Mouse (Mus musculus): ENCODE measurements around the gene Tnfrsf21.

The Tnfrsf21 gene

GRCm38 (mm10) chr17:43016371-43017331 lies at the start of gene Tnfrsf21:
Gene Tnfrsf21 (plus strand): TSS chr17:43016555.
- peak; percentile 94 for DNase-seq (ENCODE audit: low read depth, low spot score)

DNA sequence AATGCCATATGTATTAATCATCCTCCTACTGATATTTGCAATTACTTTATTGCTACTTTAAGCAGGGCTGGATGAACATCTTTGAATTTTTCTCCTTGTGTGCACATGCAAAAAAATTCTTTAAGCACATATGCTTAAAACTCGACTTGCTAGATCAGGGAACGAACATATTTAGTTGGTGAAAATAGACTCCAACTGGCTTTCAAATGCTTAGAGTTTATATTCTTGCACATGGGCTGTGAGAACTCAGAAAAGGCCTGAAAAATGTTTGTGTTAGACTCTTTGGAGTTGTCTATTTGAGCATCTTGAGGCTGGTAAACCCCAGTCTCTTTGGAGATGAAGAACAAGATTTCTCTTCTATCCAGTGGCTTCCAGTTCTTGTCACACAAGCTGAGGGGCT lies 48.2 kb upstream of the Tnfrsf21 start:
- DNase-seq (ENCODE audit: low read depth, low spot score) = no peak

GRCm38 (mm10) chr17:42975312-42975996 lies 40.9 kb upstream of the Tnfrsf21 start:
- no peak for DNase-seq (ENCODE audit: low read depth, low spot score)

DNA sequence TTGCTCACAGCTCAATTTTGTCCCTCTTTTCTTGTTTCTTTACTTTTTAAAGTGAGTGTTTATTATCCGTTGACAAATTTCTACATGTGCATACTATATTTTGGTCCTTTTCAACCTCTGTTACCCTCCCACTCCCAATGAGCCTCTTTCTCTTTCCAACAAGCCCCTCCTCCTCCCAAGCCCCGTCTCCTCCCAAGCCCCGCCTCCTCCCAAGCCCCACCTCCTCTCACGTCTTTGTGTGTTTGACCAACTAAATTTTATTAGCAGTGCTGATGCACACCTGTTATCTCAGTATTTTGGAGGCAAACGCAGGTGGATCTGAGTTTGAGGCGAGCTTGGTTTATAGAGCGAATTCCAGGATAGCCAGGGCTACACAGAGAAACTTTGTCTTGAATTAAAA lies 38.6 kb upstream of the Tnfrsf21 start:
- DNase-seq (ENCODE audit: low read depth, low spot score) = peak; percentile 48

GRCm38 (mm10) chr17:42978345-42978744 lies 38.0 kb upstream of the Tnfrsf21 start:
- no peak for DNase-seq (ENCODE audit: low read depth, low spot score)

GRCm38 (mm10) chr17:42981806-42982205 lies 34.5 kb upstream of the Tnfrsf21 start:
- no peak for DNase-seq (ENCODE audit: low read depth, low spot score)

DNA sequence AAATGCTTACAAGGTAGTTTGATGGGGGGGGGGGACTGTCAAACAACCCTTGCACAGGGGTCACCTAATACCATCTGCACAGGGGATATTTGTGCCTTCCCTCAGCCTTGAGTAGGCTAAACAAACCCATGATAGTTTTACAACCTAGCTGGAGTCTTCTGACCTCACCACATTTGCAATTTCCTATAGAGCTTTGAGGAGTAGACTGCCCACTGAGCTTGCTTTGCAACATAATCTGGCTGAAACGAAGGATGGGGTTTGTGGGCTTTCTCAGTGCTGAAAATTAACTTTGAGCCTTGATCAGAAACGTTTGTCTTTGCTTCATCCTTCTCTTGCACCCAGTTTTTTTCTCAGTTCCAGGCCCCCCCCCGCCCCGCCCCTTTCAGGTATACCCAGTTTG lies 33.8 kb upstream of the Tnfrsf21 start:
- DNase-seq (ENCODE audit: low read depth, low spot score) = peak; percentile 41

GRCm38 (mm10) chr17:42985837-42986589 lies 30.3 kb upstream of the Tnfrsf21 start:
- DNase-seq (ENCODE audit: low read depth, low spot score) = peak; percentile 70

DNA sequence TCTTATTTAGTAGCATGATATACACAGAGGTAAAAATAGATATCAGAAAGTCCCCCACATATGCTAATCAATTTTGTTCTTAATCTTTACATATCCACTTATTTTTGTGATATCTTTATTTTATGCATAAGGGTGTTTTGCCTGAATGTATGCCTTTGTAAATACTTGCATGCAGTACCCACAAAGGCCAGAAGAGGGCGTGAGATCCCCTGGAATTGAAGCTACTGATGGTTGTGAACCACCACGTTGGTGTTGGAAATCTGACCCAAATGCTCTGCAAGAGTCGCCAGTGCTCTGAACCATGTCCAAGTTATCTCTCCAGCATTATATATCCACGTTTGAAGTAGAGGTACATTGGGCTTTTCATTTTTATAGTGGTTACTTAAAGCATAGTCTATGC lies 28.7 kb upstream of the Tnfrsf21 start:
- DNase-seq (ENCODE audit: low read depth, low spot score) = peak; percentile 79

GRCm38 (mm10) chr17:42989981-42990380 lies 26.4 kb upstream of the Tnfrsf21 start:
- DNase-seq (ENCODE audit: low read depth, low spot score) = peak; percentile 77

DNA sequence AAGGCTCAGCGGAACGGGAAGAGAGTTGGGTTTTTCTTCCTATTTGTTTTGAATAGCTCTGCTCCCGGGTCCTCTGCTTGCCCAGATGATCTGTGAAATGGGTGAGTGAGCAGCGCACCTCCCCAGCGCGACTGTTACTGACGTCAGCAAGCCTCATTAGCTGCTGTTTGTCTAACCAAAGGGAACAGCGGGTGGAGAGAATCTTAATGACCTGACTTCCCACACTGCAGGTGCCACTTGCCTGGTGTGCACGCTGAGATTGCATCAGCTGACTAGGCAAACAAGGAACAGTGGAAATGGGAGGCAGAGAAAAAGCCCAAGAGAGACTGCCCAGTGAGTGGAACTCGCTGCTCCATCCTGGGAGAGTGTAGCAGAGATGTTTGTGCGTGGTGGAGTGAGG lies 25.2 kb upstream of the Tnfrsf21 start:
- DNase-seq (ENCODE audit: low read depth, low spot score) = peak; percentile 51

GRCm38 (mm10) chr17:42999446-42999977 lies 16.8 kb upstream of the Tnfrsf21 start:
- DNase-seq (ENCODE audit: low read depth, low spot score) = no peak

GRCm38 (mm10) chr17:43000598-43000997 lies 15.8 kb upstream of the Tnfrsf21 start:
- no peak for DNase-seq (ENCODE audit: low read depth, low spot score)

GRCm38 (mm10) chr17:43012718-43013117 lies 3.6 kb upstream of the Tnfrsf21 start:
- DNase-seq (ENCODE audit: low read depth, low spot score) = peak; percentile 64

GRCm38 (mm10) chr17:43017341-43018052 lies 1.1 kb downstream of the Tnfrsf21 start:
- peak; percentile 33 for DNase-seq (ENCODE audit: low read depth, low spot score)

DNA sequence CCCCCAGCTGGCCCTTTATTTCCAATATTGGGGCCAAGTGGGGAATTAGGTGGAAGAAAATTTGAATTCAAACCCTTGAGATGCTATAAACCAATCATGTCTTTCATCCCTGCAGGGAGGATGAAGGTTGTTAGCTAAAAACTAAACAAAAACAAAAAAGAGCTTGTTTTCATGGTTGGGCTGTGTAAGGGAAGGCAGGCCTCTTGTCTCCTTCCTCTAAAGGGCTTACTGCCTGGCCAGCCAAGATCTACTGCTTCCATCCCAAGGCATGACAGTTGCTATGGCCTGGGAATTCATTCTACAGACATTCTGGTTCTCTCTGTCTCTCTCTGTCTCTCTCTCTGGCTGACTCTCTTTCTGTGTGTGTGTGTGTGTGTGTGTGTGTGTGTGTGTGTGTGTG lies 1.7 kb downstream of the Tnfrsf21 start:
- no peak for DNase-seq (ENCODE audit: low read depth, low spot score)

DNA sequence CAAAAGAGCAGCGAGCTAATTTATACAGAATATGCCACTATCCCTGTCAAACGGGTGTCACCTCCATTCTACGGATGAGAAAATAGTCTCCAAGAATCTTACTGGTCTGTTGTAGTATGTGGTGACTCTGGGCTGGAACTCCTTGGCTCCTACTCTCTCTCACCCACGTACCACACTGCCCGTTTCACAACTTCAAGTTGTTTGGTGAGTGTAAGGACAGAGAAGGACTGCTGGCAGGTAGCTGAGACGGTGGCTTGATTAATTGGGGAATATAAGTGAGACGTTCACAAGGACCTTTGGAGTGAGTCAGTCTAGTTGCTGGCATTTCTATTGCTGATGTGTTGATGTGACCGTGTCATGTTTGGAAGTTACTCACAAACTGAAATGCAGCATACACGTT lies 3.3 kb downstream of the Tnfrsf21 start:
- no peak for DNase-seq (ENCODE audit: low read depth, low spot score)

DNA sequence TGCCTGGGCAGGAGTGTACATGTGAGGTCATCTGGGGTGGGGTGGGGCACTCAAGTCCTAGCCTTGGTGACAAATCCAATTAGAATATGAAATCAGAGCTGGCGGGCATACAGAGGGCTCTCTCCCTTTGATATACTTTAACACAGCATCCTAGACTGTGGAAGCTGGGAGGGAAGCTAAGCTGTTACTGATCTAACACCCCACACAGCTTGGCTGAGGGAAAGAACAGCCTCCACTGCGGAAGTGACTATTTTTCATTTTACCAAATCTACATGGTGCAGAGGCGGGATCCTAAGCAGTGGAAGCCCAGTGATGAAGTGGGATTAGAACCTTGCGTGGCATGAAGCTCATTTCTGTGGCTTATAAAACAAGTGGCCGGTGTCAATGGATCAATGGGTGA lies 4.7 kb downstream of the Tnfrsf21 start:
- DNase-seq (ENCODE audit: low read depth, low spot score) = no peak

DNA sequence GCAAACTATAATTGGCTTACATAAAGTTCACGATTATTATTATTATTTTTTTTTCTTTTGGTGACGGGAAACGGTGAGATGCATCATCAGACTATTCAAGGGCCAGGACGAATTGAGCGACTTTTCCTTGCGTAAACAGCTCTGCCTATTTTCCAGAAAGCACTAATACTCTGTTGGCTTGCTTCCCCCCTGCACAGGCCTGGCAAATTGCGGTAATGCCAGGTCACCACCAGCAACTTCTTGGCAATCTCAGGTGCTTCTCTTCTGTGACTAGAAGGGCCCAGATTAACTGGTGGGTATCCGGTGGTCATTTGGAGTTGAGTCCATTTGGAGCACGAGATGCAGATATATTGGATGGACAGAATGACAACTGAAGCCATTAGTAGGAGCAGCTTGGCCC lies 5.7 kb downstream of the Tnfrsf21 start:
- no peak for DNase-seq (ENCODE audit: low read depth, low spot score)

GRCm38 (mm10) chr17:43023637-43024217 lies 7.4 kb downstream of the Tnfrsf21 start:
- no peak for DNase-seq (ENCODE audit: low read depth, low spot score)

- DNase-seq (ENCODE audit: low read depth, low spot score) = no peak
These were observed 8.2 kb downstream of the Tnfrsf21 start for GRCm38 (mm10) chr17:43024531-43024930.

All from ES-CJ7 (cell line).